In genomic region chr2:34407596-34407995, GRCm38 (mm10) we compare ENCODE assay signal across 8 mouse cellular contexts. TPM values are rescaled to one million over a fixed set of nuclear protein-coding genes. Genes with fewer than 3 reads are reported as not detected.
DNase-seq lines count a peak whose midpoint lies in the region; ATAC-seq and TF ChIP-seq lines count a peak whose summit lies in the region.

No protein-coding gene starts in this region.

- no peak for TF ChIP-seq POLR2A in cerebellum, adult 2 months (IDR thresholded peaks at IDR 0.05; ENCODE audit: borderline replicate concordance, insufficient read depth, low read length)

- no peak for ATAC-seq in forebrain, embryonic 14.5 days
- ATAC-seq in liver, embryonic 14.5 days (ENCODE audit: insufficient read depth) = no peak

- DNase-seq in cerebellum, adult 2 months = no peak
- DNase-seq in cerebellum, postnatal 25 days = no peak
- DNase-seq in 416B (ENCODE audit: low read depth) = peak; percentile 31
- DNase-seq in forebrain, embryonic 14.5 days (ENCODE audit: low spot score) = no peak
- peak in 1 of 3 experiments; percentile 7 for DNase-seq in liver, embryonic 14.5 days (ENCODE audit: low read depth in 3 of 3, low spot score in 3 of 3)
- no peak for DNase-seq in right cerebral cortex, postnatal 36 days (ENCODE audit: low spot score in 2 of 2)
- no peak for DNase-seq in adrenal gland, postnatal 10 days
- DNase-seq in cerebellum, postnatal 4 days (ENCODE audit: low spot score in 2 of 2) = no peak

- 32% methylated on average over 7 of the region's 7 CpGs for WGBS in cerebellum, adult 2 months
- WGBS in forebrain, embryonic 14.5 days = 24% methylated on average over 7 of the region's 7 CpGs
- 30% methylated on average over 7 of the region's 7 CpGs for WGBS in liver, embryonic 14.5 days (ENCODE audit: insufficient replicate concordance)

- no peak for TF ChIP-seq EP300 in liver, embryonic 14.5 days (IDR thresholded peaks at IDR 0.05; ENCODE audit: low read depth)

- H3K27me3 ChIP-seq in cerebellum, adult 2 months (ENCODE audit: control insufficient read depth, insufficient read depth, low read length) = no peaks in the 10 kb centered on the region
- H3K27me3 ChIP-seq in forebrain, embryonic 14.5 days (replicated peaks; ENCODE audit: control insufficient read depth, insufficient read depth, low read length) = no peaks in the 10 kb centered on the region
- H3K27me3 ChIP-seq in liver, embryonic 14.5 days (ENCODE audit: control insufficient read depth, insufficient read depth, low read length) = no peaks in the 10 kb centered on the region

- H3K36me3 ChIP-seq in forebrain, embryonic 14.5 days (ENCODE audit: control insufficient read depth, insufficient read depth, low read length) = no peaks in the 10 kb centered on the region
- H3K36me3 ChIP-seq in liver, embryonic 14.5 days (replicated peaks; ENCODE audit: control insufficient read depth, insufficient read depth, low read depth) = no peaks in the 10 kb centered on the region

- H3K4me2 ChIP-seq in forebrain, embryonic 14.5 days (ENCODE audit: low read length) = peak overlapping the region; percentile 74
- peak overlapping the region; percentile 87 for H3K4me2 ChIP-seq in liver, embryonic 14.5 days (ENCODE audit: low read depth)

- no peaks in the 10 kb centered on the region for H3K9me3 ChIP-seq in forebrain, embryonic 14.5 days (replicated peaks; ENCODE audit: control insufficient read depth, low read length)
- H3K9me3 ChIP-seq in liver, embryonic 14.5 days (ENCODE audit: control insufficient read depth, low read length) = no peaks in the 10 kb centered on the region

- peaks cover 2% of the 10 kb centered on the region; the same call in 1 of the 2 replicates for H3K4me1 ChIP-seq in cerebellum, adult 2 months (ENCODE audit: control insufficient read depth, insufficient read depth, low read length)
- H3K4me1 ChIP-seq in forebrain, embryonic 14.5 days (ENCODE audit: control insufficient read depth, insufficient read depth, low read length) = peaks cover 6% of the 10 kb centered on the region; the same call in 1 of the 2 replicates
- H3K4me1 ChIP-seq in liver, embryonic 14.5 days (replicated peaks; ENCODE audit: control insufficient read depth in 2 of 2, insufficient read depth in 2 of 2, low read length in 1 of 2) = peaks cover 5 to 7% of the 10 kb centered on the region in 2 experiments; a peak in 3 of 4 replicates

- H3K9ac ChIP-seq in forebrain, embryonic 14.5 days (ENCODE audit: low read length) = peak overlapping the region; percentile 84
- H3K9ac ChIP-seq in liver, embryonic 14.5 days (replicated peaks) = peak overlapping the region; percentile 99

- no peak for TF ChIP-seq CTCF in cerebellum, adult 2 months (IDR thresholded peaks at IDR 0.05; ENCODE audit: borderline replicate concordance, insufficient read depth, low read depth, low read length)
- TF ChIP-seq CTCF in liver, embryonic 14.5 days (IDR thresholded peaks at IDR 0.05; ENCODE audit: low read depth) = no peak

- H3K4me3 ChIP-seq in cerebellum, adult 2 months (replicated peaks; ENCODE audit: insufficient read depth, low read depth, low read length) = peak overlapping the region; percentile 15
- H3K4me3 ChIP-seq in forebrain, embryonic 14.5 days (ENCODE audit: low read depth, low read length) = peak overlapping the region; percentile 89
- H3K4me3 ChIP-seq in liver, embryonic 14.5 days (ENCODE audit: insufficient read depth in 1 of 2, low read depth in 2 of 2, low read length in 2 of 2) = peak overlapping the region; percentile 85 to 91

- H3K27ac ChIP-seq in cerebellum, adult 2 months (ENCODE audit: insufficient read depth, low read length) = no peak overlapping the region
- H3K27ac ChIP-seq in forebrain, embryonic 14.5 days (ENCODE audit: low read depth, low read length) = no peak overlapping the region
- no peak overlapping the region for H3K27ac ChIP-seq in liver, embryonic 14.5 days

RNA-seq across cellular contexts. Expression of gene Mapkap1, which starts 1.0 kb away (rescaled TPM):
- 48.9 and 50.4 TPM in 2 replicates for polyA plus RNA-seq in cerebellum, adult 2 months (2012; rRNA removed)
- polyA plus RNA-seq in forebrain, embryonic 14.5 days (2014; fragmentation: Nextera tagmentation; extraction: Ambion mirVana) = 105 and 107 TPM in 2 replicates
- polyA plus RNA-seq in liver, embryonic 14.5 days (2012; rRNA removed) = 11.9 and 14.9 TPM in 2 replicates
- polyA plus RNA-seq in liver, embryonic 14.5 days (2014; fragmentation: Nextera tagmentation; extraction: Ambion mirVana) = 25.5 and 29.5 TPM in 2 replicates
- 10 to 100 TPM; 67.0 to 75.3 TPM for total RNA-seq in adrenal gland, postnatal 10 days (2021)

RNA-seq across cellular contexts. Expression of gene Pbx3, which starts 34.7 kb away (rescaled TPM):
- polyA plus RNA-seq in cerebellum, adult 2 months (2012; rRNA removed) = 31.0 and 32.0 TPM in 2 replicates
- 60.3 and 61.9 TPM in 2 replicates for polyA plus RNA-seq in forebrain, embryonic 14.5 days (2014; fragmentation: Nextera tagmentation; extraction: Ambion mirVana)
- 7.8 and 9.8 TPM in 2 replicates for polyA plus RNA-seq in liver, embryonic 14.5 days (2012; rRNA removed)
- polyA plus RNA-seq in liver, embryonic 14.5 days (2014; fragmentation: Nextera tagmentation; extraction: Ambion mirVana) = 7.7 and 9.7 TPM in 2 replicates
- 10 to 100 TPM; 56.3 to 71.9 TPM for total RNA-seq in adrenal gland, postnatal 10 days (2021)

Comparison
In these comparisons a context has a peak if more than half of its experiments do, and no peak if none do; other contexts are left out.
1. H3K4me3 ChIP-seq: peak in every context shown above with its lines; median percentile 89 in forebrain, embryonic 14.5 days; 88 in liver, embryonic 14.5 days; 15 in cerebellum, adult 2 months.